In genomic region chr1:193250026-193250425, GRCm38 (mm10) we compare ENCODE assay signal across 20 mouse cellular contexts. TPM values are rescaled to one million over a fixed set of nuclear protein-coding genes. Genes with fewer than 3 reads are reported as not detected.
"Had no signal": no experiment of that assay in that cellular context is flagged by ENCODE, and none has a peak within 500 bp of the region (broad histone marks: within the 10 kb centered on the region; RNA-seq: fewer than 3 reads in every experiment).

No protein-coding gene starts in this region.

- DNase-seq: gastrocnemius, adult 2 months; gastrocnemius, postnatal 10 days; gastrocnemius, postnatal 25 days; heart, adult 18-20 months; heart, postnatal 10 days; heart, postnatal 4 days; kidney, adult 18-20 months; kidney, adult 8-10 months; kidney, postnatal 10 days; kidney, postnatal 25 days; kidney, postnatal 4 days; liver; liver, embryonic 13.5 days had no signal

- ATAC-seq: hindbrain, embryonic 16.5 days; inflammation-experienced regulatory T-cells, adult 6 months; intestine, embryonic 15.5 days; intestine, postnatal 0 days had no signal

RNA-seq across cellular contexts. Expression of gene Hsd11b1, which starts 13.8 kb away (rescaled TPM):
- polyA plus RNA-seq: hindbrain, embryonic 10.5 days; hindbrain, embryonic 14.5 days; limb, embryonic 10.5 days had no signal
